Mouse (Mus musculus): ENCODE measurements at regions not wholly inside any gene's neighbourhood (a gene's known extent, or its start where the extent isn't known, plus 50 kb on each side); places are given as distances from the start of the nearest gene placed in this dataset.
"Not testable (repeated sequence)": the region's sequence is repeated elsewhere in the genome, so short reads cannot be mapped to it uniquely, and the experiment has no call there.

DNA sequence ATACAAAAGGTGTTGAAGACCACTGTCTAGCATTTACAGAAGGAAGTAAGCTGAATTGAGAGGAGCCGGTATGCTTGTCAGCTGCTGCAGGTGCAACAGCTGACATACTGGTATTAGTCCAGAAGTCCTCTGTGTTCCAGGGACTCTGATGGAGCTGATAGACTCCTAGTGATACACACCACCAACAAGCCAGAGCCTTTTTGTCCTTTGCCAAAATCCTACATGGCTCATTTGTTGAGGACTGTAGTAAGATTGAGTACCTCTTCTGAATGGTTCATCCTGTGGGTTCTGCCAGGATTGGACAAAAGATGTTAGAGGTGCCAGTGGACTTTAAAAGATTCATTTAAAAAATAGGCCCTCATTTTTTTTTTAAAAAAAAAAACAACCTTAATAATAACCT is 129.4 kb upstream of the Tmem185a start:
- Histone ChIP-seq H3K27ac (ENCODE audit: low read depth, low read length) (no peak overlapping the region), H3K9ac (ENCODE audit: low read depth, low read length) (no peak overlapping the region), H3K27me3 (replicated peaks; ENCODE audit: control insufficient read depth, insufficient read depth, low read length) (no peaks in the 10 kb centered on the region), H3K36me3 (ENCODE audit: control insufficient read depth, insufficient read depth, low read length) (no peaks in the 10 kb centered on the region), H3K4me1 (ENCODE audit: control insufficient read depth, insufficient read depth, low read depth, low read length) (no peaks in the 10 kb centered on the region), H3K4me2 (ENCODE audit: low read length) (no peak overlapping the region), H3K9me3 (ENCODE audit: control insufficient read depth, low read length) (no peaks in the 10 kb centered on the region), H3K4me3 (ENCODE audit: low read length) (no peak overlapping the region)
- WGBS = 70% methylated on average over 1 of the region's 1 CpGs
- ATAC-seq = 0 out of 2 replicates have a peak, but pooled peaks have one; percentile 30

DNA sequence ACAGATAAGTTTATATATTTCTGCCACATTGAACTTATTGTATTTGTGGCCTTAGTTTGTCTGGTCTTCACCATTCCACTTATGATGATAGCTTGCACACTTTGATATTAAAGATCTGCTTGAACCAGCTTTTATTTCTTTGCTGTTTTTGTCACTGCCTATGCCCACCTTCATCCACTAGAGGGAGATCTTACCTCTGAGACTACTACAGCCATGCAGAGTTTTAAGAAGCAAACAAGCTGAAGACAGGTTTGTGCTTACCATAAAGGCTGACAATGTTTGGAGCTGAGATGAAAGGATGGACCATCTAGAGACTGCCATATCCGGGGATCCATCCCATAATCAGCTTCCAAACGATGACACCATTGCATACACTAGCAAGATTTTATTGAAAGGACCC is 105.4 kb upstream of the Tmem185a start:
- H3K4me3 ChIP-seq (ENCODE audit: low read length); ATAC-seq; H3K9ac ChIP-seq (ENCODE audit: low read depth, low read length); H3K36me3 ChIP-seq (ENCODE audit: control insufficient read depth, insufficient read depth, low read length); H3K27me3 ChIP-seq (replicated peaks; ENCODE audit: control insufficient read depth, insufficient read depth, low read length); H3K27ac ChIP-seq (ENCODE audit: low read depth, low read length); H3K4me2 ChIP-seq (ENCODE audit: low read length); H3K9me3 ChIP-seq (ENCODE audit: control insufficient read depth, low read length); H3K4me1 ChIP-seq (ENCODE audit: control insufficient read depth, insufficient read depth, low read depth, low read length): not testable (repeated sequence)
- WGBS = 20% methylated on average over 2 of the region's 2 CpGs

DNA sequence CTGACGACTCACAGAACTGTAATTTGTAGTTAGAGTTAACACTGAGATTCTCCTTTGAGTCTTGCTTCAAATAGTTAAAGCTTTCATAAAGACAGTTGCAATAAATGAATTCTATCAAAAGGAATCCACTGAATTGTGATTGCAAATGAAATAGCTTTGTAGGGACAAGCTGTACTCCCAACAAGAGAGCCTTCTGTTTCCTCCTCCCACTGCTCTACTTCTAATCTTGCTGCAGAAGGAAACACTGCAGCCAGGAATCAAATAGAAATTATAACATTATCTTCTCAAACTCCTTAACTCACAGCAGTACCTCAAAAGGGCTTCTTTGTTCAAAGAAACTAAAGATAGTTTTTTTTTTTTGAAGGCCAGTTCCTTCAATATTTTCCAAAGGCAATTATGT is 103.2 kb upstream of the Tmem185a start:
- ATAC-seq = no peak
- H3K9me3 ChIP-seq (ENCODE audit: control insufficient read depth, low read length) = no peaks in the 10 kb centered on the region
- H3K4me1 ChIP-seq (ENCODE audit: control insufficient read depth, insufficient read depth, low read depth, low read length) = no peaks in the 10 kb centered on the region
- no peak overlapping the region for H3K4me3 ChIP-seq (ENCODE audit: low read length)
- WGBS = 71% methylated on average over 1 of the region's 1 CpGs
- no peak overlapping the region for H3K9ac ChIP-seq (ENCODE audit: low read depth, low read length)
- H3K36me3 ChIP-seq (ENCODE audit: control insufficient read depth, insufficient read depth, low read length) = no peaks in the 10 kb centered on the region
- H3K4me2 ChIP-seq (ENCODE audit: low read length) = no peak overlapping the region
- H3K27me3 ChIP-seq (replicated peaks; ENCODE audit: control insufficient read depth, insufficient read depth, low read length) = no peaks in the 10 kb centered on the region
- H3K27ac ChIP-seq (ENCODE audit: low read depth, low read length) = no peak overlapping the region

DNA sequence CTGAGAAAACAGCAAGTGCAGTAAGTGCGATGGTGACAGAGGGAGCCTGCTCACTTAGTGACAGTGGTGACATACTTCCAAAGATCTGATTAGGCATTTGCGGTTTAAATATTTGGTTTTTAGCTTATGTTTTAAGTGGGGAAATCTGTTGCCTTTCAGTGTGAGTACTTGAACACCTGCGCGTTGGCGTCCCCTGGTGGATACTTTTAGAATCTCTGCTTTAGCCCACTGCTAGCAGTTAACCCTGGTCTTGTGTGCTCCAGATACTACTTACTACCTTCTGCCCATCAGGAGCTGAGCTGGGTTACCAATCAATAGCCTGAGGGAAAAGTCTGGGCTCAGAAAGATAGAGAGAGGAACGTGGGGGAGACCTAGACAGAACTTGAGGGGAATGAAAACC is 97.3 kb upstream of the Tmem185a start:
- not testable (repeated sequence) for ATAC-seq; H3K4me1 ChIP-seq (ENCODE audit: control insufficient read depth, insufficient read depth, low read depth, low read length); H3K9ac ChIP-seq (ENCODE audit: low read depth, low read length); H3K9me3 ChIP-seq (ENCODE audit: control insufficient read depth, low read length); H3K27me3 ChIP-seq (replicated peaks; ENCODE audit: control insufficient read depth, insufficient read depth, low read length); H3K36me3 ChIP-seq (ENCODE audit: control insufficient read depth, insufficient read depth, low read length); H3K4me3 ChIP-seq (ENCODE audit: low read length); H3K27ac ChIP-seq (ENCODE audit: low read depth, low read length); H3K4me2 ChIP-seq (ENCODE audit: low read length)
- WGBS = 15% methylated on average over 1 of the region's 6 CpGs

DNA sequence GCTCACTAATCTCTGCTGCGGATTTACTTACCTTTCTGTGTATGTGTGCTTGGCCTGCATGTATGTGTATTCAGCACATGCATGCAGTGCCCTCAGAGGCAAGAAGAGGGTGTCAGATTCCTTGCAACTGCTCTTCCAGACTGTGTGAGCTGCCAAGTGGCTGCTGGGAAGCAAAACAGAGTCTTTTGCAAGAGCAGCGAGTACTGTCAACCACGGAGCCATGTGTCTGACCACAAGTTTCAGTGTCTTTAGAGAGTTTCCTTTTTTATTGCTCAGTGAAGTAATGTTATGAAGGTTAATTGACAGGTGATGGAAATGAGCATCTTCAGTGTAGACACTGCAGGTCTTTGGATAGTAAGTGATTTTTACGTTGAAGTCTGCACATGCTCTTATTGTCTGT is 93.6 kb upstream of the Tmem185a start:
- H3K4me3 ChIP-seq (ENCODE audit: low read length); H3K27ac ChIP-seq (ENCODE audit: low read depth, low read length); H3K9ac ChIP-seq (ENCODE audit: low read depth, low read length); H3K4me1 ChIP-seq (ENCODE audit: control insufficient read depth, insufficient read depth, low read depth, low read length); H3K27me3 ChIP-seq (replicated peaks; ENCODE audit: control insufficient read depth, insufficient read depth, low read length); H3K9me3 ChIP-seq (ENCODE audit: control insufficient read depth, low read length); H3K4me2 ChIP-seq (ENCODE audit: low read length); ATAC-seq; H3K36me3 ChIP-seq (ENCODE audit: control insufficient read depth, insufficient read depth, low read length): not testable (repeated sequence)
- 69% methylated on average over 3 of the region's 4 CpGs for WGBS

DNA sequence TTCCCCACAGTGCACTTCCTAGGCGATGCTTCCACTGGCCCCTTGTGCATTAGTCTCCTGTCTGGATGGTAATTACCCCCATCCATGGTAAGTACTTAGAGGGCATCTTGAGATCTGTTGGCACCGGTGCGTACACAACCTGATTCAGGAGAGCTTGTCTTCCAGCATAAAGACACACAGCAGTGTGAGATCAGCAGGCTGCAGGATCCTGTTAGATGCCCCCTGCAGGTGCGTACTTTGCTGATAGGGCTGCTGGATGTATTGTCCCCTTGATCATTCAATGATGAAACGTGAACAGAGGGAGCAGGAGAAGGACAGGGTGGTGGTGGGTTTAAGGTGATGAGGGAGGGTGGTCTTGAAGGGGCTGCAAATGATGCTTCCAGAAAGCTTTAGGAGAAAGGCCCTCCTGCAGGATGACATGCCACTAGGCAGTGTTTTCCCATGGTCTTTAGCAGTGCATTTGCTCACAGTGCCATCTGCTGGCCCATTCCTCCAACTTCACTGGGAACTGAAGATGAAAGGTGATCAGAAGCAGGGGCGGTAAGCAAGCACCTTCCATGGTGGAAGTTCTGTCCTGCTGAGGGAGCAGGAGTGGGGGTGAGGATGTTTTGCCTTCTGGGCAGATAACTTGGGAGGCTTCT is 92.5 kb upstream of the Tmem185a start:
- peak; percentile 83 for ATAC-seq
- H3K27me3 ChIP-seq (replicated peaks; ENCODE audit: control insufficient read depth, insufficient read depth, low read length); H3K4me1 ChIP-seq (ENCODE audit: control insufficient read depth, insufficient read depth, low read depth, low read length); H3K27ac ChIP-seq (ENCODE audit: low read depth, low read length); H3K4me2 ChIP-seq (ENCODE audit: low read length); H3K4me3 ChIP-seq (ENCODE audit: low read length); H3K9me3 ChIP-seq (ENCODE audit: control insufficient read depth, low read length); H3K36me3 ChIP-seq (ENCODE audit: control insufficient read depth, insufficient read depth, low read length); H3K9ac ChIP-seq (ENCODE audit: low read depth, low read length): not testable (repeated sequence)
- 51% methylated on average over 5 of the region's 6 CpGs for WGBS
